ENCODE assay signal across 8 mouse cellular contexts in genomic region chr3:95142617-95143011, GRCm38 (mm10). TPM values are rescaled to one million over a fixed set of nuclear protein-coding genes. Genes with fewer than 3 reads are reported as not detected.
DNase-seq lines count a peak whose midpoint lies in the region; ATAC-seq and TF ChIP-seq lines count a peak whose summit lies in the region.

No protein-coding gene starts in this region.

- no peak overlapping the region for H3K4me3 ChIP-seq in G1E (ENCODE audit: low read depth, low read length)
- no peak overlapping the region for H3K4me3 ChIP-seq in forebrain, embryonic 16.5 days (replicated peaks; ENCODE audit: low read length)
- H3K4me3 ChIP-seq in hindbrain, embryonic 12.5 days, result no peak overlapping the region

- peaks cover 14% of the 10 kb centered on the region for H3K4me1 ChIP-seq in G1E (ENCODE audit: insufficient read depth, low read depth, low read length)
- no peaks in the 10 kb centered on the region for H3K4me1 ChIP-seq in forebrain, embryonic 16.5 days (replicated peaks; ENCODE audit: control insufficient read depth, insufficient read depth, low read length)
- 0 out of 2 replicates have a peak, but pooled peaks cover 3% of the 10 kb centered on the region for H3K4me1 ChIP-seq in hindbrain, embryonic 12.5 days

- peak; percentile 56; the same call in 1 of the 2 replicates for ATAC-seq in G1E (ENCODE audit: extremely low read depth, insufficient number of reproducible peaks, low FRiP score, poor library complexity, severe bottlenecking)
- peak; percentile 85 for ATAC-seq in forebrain, embryonic 16.5 days
- peak; percentile 79 for ATAC-seq in hindbrain, embryonic 12.5 days (ENCODE audit: low FRiP score)

- H3K9me3 ChIP-seq in G1E (replicated peaks), result no peaks in the 10 kb centered on the region; the same call in 1 of the 2 replicates
- no peaks in the 10 kb centered on the region for H3K9me3 ChIP-seq in forebrain, embryonic 16.5 days (ENCODE audit: control insufficient read depth, low read length)
- no peaks in the 10 kb centered on the region for H3K9me3 ChIP-seq in hindbrain, embryonic 12.5 days (replicated peaks)

- peaks cover 12% of the 10 kb centered on the region for H3K27me3 ChIP-seq in G1E (ENCODE audit: insufficient read depth, low read length)
- H3K27me3 ChIP-seq in forebrain, embryonic 16.5 days (replicated peaks; ENCODE audit: control insufficient read depth, insufficient read depth, low read length), result no peaks in the 10 kb centered on the region
- no peaks in the 10 kb centered on the region for H3K27me3 ChIP-seq in hindbrain, embryonic 12.5 days

- peak; percentile 100 for TF ChIP-seq CTCF in G1E (IDR thresholded peaks at IDR 0.05; ENCODE audit: low read depth, low read length)

- H3K27ac ChIP-seq in forebrain, embryonic 16.5 days (ENCODE audit: low read length), result no peak overlapping the region
- no peak overlapping the region for H3K27ac ChIP-seq in hindbrain, embryonic 12.5 days

- peaks cover 34% of the 10 kb centered on the region for H3K36me3 ChIP-seq in G1E (replicated peaks)
- H3K36me3 ChIP-seq in forebrain, embryonic 16.5 days (ENCODE audit: control insufficient read depth, insufficient read depth), result peaks cover 9% of the 10 kb centered on the region
- H3K36me3 ChIP-seq in hindbrain, embryonic 12.5 days, result peaks cover 19% of the 10 kb centered on the region

- no peak overlapping the region for H3K4me2 ChIP-seq in forebrain, embryonic 16.5 days (ENCODE audit: low read length)
- no peak overlapping the region for H3K4me2 ChIP-seq in hindbrain, embryonic 12.5 days (replicated peaks)

- H3K9ac ChIP-seq in forebrain, embryonic 16.5 days (replicated peaks; ENCODE audit: low read depth, low read length), result no peak overlapping the region
- H3K9ac ChIP-seq in hindbrain, embryonic 12.5 days, result no peak overlapping the region

- peak; percentile 72 for DNase-seq in G1E (ENCODE audit: low spot score)
- peak; percentile 87 for DNase-seq in cerebellum, adult 11-12 months
- peak; percentile 93 to 94 for DNase-seq in layer of hippocampus, postnatal 10 days (ENCODE audit: low spot score in 2 of 2)
- peak; percentile 92 for DNase-seq in lung, postnatal 14 days
- DNase-seq in ovary, postnatal 36 days (ENCODE audit: low spot score), result peak; percentile 87
- DNase-seq in thymus, postnatal 14 days, result peak; percentile 91

- WGBS in forebrain, embryonic 16.5 days, result 9% methylated on average over 5 of the region's 5 CpGs
- WGBS in hindbrain, embryonic 12.5 days, result 10% methylated on average over 5 of the region's 5 CpGs

RNA-seq across cellular contexts. Expression of gene Tnfaip8l2, which starts 0.5 kb away (rescaled TPM):
- total RNA-seq in G1E (2014; fragmentation: Nextera tagmentation) (not detected in 2 replicates), G1E (2017) (0.16 TPM in 1 of 2 replicates, not detected in the other)
- not detected in 2 replicates for polyA plus RNA-seq in G1E (2012)
- polyA plus RNA-seq in forebrain, embryonic 16.5 days (2015; fragmentation: Nextera tagmentation; extraction: Ambion mirVana), result 2.1 and 2.5 TPM in 2 replicates
- polyA plus RNA-seq in hindbrain, embryonic 12.5 days (2016; fragmentation: Nextera tagmentation; extraction: Ambion mirVana), result 2.1 and 2.6 TPM in 2 replicates
- 1 to 10 TPM; 3.0 TPM for total RNA-seq in layer of hippocampus, postnatal 10 days (2021)

RNA-seq across cellular contexts. Expression of gene Lysmd1, which starts 8.7 kb away (rescaled TPM):
- total RNA-seq in G1E (2014; fragmentation: Nextera tagmentation), result 5.9 and 7.0 TPM in 2 replicates
- 10.7 and 11.1 TPM in 2 replicates for total RNA-seq in G1E (2017)
- 5.6 and 7.4 TPM in 2 replicates for polyA plus RNA-seq in G1E (2012)
- 41.9 and 46.6 TPM in 2 replicates for polyA plus RNA-seq in forebrain, embryonic 16.5 days (2015; fragmentation: Nextera tagmentation; extraction: Ambion mirVana)
- polyA plus RNA-seq in hindbrain, embryonic 12.5 days (2016; fragmentation: Nextera tagmentation; extraction: Ambion mirVana), result 22.6 and 23.9 TPM in 2 replicates
- total RNA-seq in layer of hippocampus, postnatal 10 days (2021), result 10 to 100 TPM; 22.4 to 24.6 TPM

RNA-seq across cellular contexts. Expression of gene Scnm1, which starts 8.8 kb away (rescaled TPM):
- total RNA-seq in G1E (2014; fragmentation: Nextera tagmentation), result 85.9 and 107 TPM in 2 replicates
- 76.8 and 81.5 TPM in 2 replicates for total RNA-seq in G1E (2017)
- 7.1 and 8.2 TPM in 2 replicates for polyA plus RNA-seq in G1E (2012)
- polyA plus RNA-seq in forebrain, embryonic 16.5 days (2015; fragmentation: Nextera tagmentation; extraction: Ambion mirVana), result 90.1 and 93.1 TPM in 2 replicates
- 89.4 and 94.1 TPM in 2 replicates for polyA plus RNA-seq in hindbrain, embryonic 12.5 days (2016; fragmentation: Nextera tagmentation; extraction: Ambion mirVana)
- 10 to 100 TPM; 37.5 to 41.8 TPM for total RNA-seq in layer of hippocampus, postnatal 10 days (2021)

RNA-seq across cellular contexts. Expression of gene Sema6c, which starts 17.6 kb away (rescaled TPM):
- 1.9 and 3.4 TPM in 2 replicates for total RNA-seq in G1E (2014; fragmentation: Nextera tagmentation)
- 0.52 and 0.71 TPM in 2 replicates for total RNA-seq in G1E (2017)
- polyA plus RNA-seq in G1E (2012), result 1.6 and 1.8 TPM in 2 replicates
- polyA plus RNA-seq in forebrain, embryonic 16.5 days (2015; fragmentation: Nextera tagmentation; extraction: Ambion mirVana), result 21.4 and 22.6 TPM in 2 replicates
- 59.5 and 68.7 TPM in 2 replicates for polyA plus RNA-seq in hindbrain, embryonic 12.5 days (2016; fragmentation: Nextera tagmentation; extraction: Ambion mirVana)
- total RNA-seq in layer of hippocampus, postnatal 10 days (2021), result 10 to 100 TPM; 71.4 to 75.0 TPM

RNA-seq across cellular contexts. Expression of gene Tmod4, which starts 18.3 kb away (rescaled TPM):
- total RNA-seq in G1E (2014; fragmentation: Nextera tagmentation), result 9.9 and 11.7 TPM in 2 replicates
- 3.3 and 4.5 TPM in 2 replicates for total RNA-seq in G1E (2017)
- 0.17 and 0.22 TPM in 2 replicates for polyA plus RNA-seq in G1E (2012)
- polyA plus RNA-seq in forebrain, embryonic 16.5 days (2015; fragmentation: Nextera tagmentation; extraction: Ambion mirVana), result 0.65 and 0.91 TPM in 2 replicates
- 0.81 and 0.99 TPM in 2 replicates for polyA plus RNA-seq in hindbrain, embryonic 12.5 days (2016; fragmentation: Nextera tagmentation; extraction: Ambion mirVana)
- under 1 TPM in 1 of 2 experiments, not detected in 1; 0.85 TPM for total RNA-seq in layer of hippocampus, postnatal 10 days (2021)
